Mouse (Mus musculus): ENCODE results near the gene Cntfr.
"Not testable (repeated sequence)": the region's sequence is repeated elsewhere in the genome, so short reads cannot be mapped to it uniquely, and the experiment has no call there.

Cntfr gene

GRCm38 (mm10) chr4:41708192-41708745 lies 11.4 kb upstream of the Cntfr start:
- no peak for DNase-seq

GRCm38 (mm10) chr4:41707011-41707535 lies 10.2 kb upstream of the Cntfr start:
- no peak for DNase-seq

GRCm38 (mm10) chr4:41705922-41706754 lies 9.2 kb upstream of the Cntfr start:
- DNase-seq, result no peak

- DNase-seq, result no peak
These were observed 7.8 kb upstream of the Cntfr start for GRCm38 (mm10) chr4:41704651-41705050.

GRCm38 (mm10) chr4:41702226-41702625 lies 5.3 kb upstream of the Cntfr start:
- DNase-seq, result peak; percentile 85

GRCm38 (mm10) chr4:41700224-41700623 lies 3.3 kb upstream of the Cntfr start:
- peak; percentile 90 for DNase-seq

GRCm38 (mm10) chr4:41699783-41700182 lies 2.9 kb upstream of the Cntfr start, which contains the start of gene Il11ra1:
Gene Il11ra1 (plus strand): TSS chr4:41699989.
- peak; percentile 95 for DNase-seq

- DNase-seq, result peak; percentile 98
These were observed 1.6 kb upstream of the Cntfr start for GRCm38 (mm10) chr4:41698421-41699016.

GRCm38 (mm10) chr4:41696452-41696851 lies 437 bp downstream of the Cntfr start:
- not testable (repeated sequence) for DNase-seq

- DNase-seq, result not testable (repeated sequence)
These were observed 1.1 kb downstream of the Cntfr start for GRCm38 (mm10) chr4:41695800-41696199.

- not testable (repeated sequence) for DNase-seq
These were observed 3.4 kb downstream of the Cntfr start for GRCm38 (mm10) chr4:41693511-41693910.

GRCm38 (mm10) chr4:41690014-41690413 lies 6.9 kb downstream of the Cntfr start:
- DNase-seq, result not testable (repeated sequence)

GRCm38 (mm10) chr4:41688562-41688961 lies 8.3 kb downstream of the Cntfr start:
- DNase-seq, result not testable (repeated sequence)

- DNase-seq, result not testable (repeated sequence)
These were observed 10.9 kb downstream of the Cntfr start for GRCm38 (mm10) chr4:41685882-41686492.

- peak; percentile 86 for DNase-seq
These were observed 11.9 kb downstream of the Cntfr start for GRCm38 (mm10) chr4:41684931-41685453.

GRCm38 (mm10) chr4:41684131-41684930 lies 12.6 kb downstream of the Cntfr start:
- DNase-seq, result peak; percentile 88

GRCm38 (mm10) chr4:41683303-41683702 lies 13.6 kb downstream of the Cntfr start:
- peak; percentile 91 for DNase-seq

- no peak for DNase-seq
These were observed 14.1 kb downstream of the Cntfr start for GRCm38 (mm10) chr4:41682789-41683188.

GRCm38 (mm10) chr4:41681947-41682346 lies 14.9 kb downstream of the Cntfr start:
- DNase-seq, result peak; percentile 85

GRCm38 (mm10) chr4:41681176-41681575 lies 15.7 kb downstream of the Cntfr start:
- DNase-seq, result no peak

- peak; percentile 83 for DNase-seq
These were observed 17.6 kb downstream of the Cntfr start for GRCm38 (mm10) chr4:41679291-41679690.

GRCm38 (mm10) chr4:41678863-41679262 lies 18.0 kb downstream of the Cntfr start:
- DNase-seq, result no peak

Data from heart, adult 11 months (tissue).